Mouse (Mus musculus) cerebellum, postnatal 4 days (tissue): ENCODE data around the gene Dnah1.
A peak's percentile ranks its signal among the peaks of the same experiment; 100 is the strongest.

Experiments
- DNase-seq, 2 experiments: peaks; one replicate each; pipeline ENCODE4 v3.0.0; 2022; ENCODE audit warnings: low spot score in 2 of 2, mixed read lengths in 1 of 2

Gene Dnah1

GRCm38 (mm10) chr14:31317754-31318153 is 5.9 kb downstream of the Dnah1 start:
- no peak for DNase-seq

- no peak for DNase-seq
Measured at GRCm38 (mm10) chr14:31316613-31317012, 7.1 kb downstream of the Dnah1 start.

- no peak for DNase-seq
Measured at GRCm38 (mm10) chr14:31313192-31313591, 10.5 kb downstream of the Dnah1 start.

GRCm38 (mm10) chr14:31285728-31286127 is 38.0 kb downstream of the Dnah1 start:
- DNase-seq: no peak

GRCm38 (mm10) chr14:31272164-31272563 is 51.5 kb downstream of the Dnah1 start:
- peak; percentile 69 to 82 for DNase-seq

GRCm38 (mm10) chr14:31271121-31271520 is 52.6 kb downstream of the Dnah1 start:
- no peak for DNase-seq

GRCm38 (mm10) chr14:31269456-31270100 is 54.1 kb downstream of the Dnah1 start:
- peak in 1 of 2 experiments; percentile 42 for DNase-seq

- peak in 1 of 2 experiments; percentile 17 for DNase-seq
Measured at GRCm38 (mm10) chr14:31268301-31269001, 55.2 kb downstream of the Dnah1 start.

- no peak for DNase-seq
Measured at GRCm38 (mm10) chr14:31267649-31268048, 56.0 kb downstream of the Dnah1 start.

- no peak for DNase-seq
Measured at GRCm38 (mm10) chr14:31260932-31261331, 62.8 kb downstream of the Dnah1 start.

GRCm38 (mm10) chr14:31260374-31260773 is 63.3 kb downstream of the Dnah1 start:
- DNase-seq: no peak

GRCm38 (mm10) chr14:31258476-31259050 is 65.1 kb downstream of the Dnah1 start:
- DNase-seq: no peak

- DNase-seq: no peak
Measured at GRCm38 (mm10) chr14:31252091-31252490, 71.6 kb downstream of the Dnah1 start.

GRCm38 (mm10) chr14:31251626-31252025 is 72.1 kb downstream of the Dnah1 start:
- DNase-seq: no peak

- peak; percentile 99 for DNase-seq
Measured at GRCm38 (mm10) chr14:31251084-31251604, 72.6 kb downstream of the Dnah1 start, which contains the start of the genes Phf7 and Bap1. Phf7 (minus strand) TSS chr14:31251317. Bap1 (plus strand) TSS chr14:31251450.

GRCm38 (mm10) chr14:31250222-31251083 is 73.2 kb downstream of the Dnah1 start:
- DNase-seq: no peak

- no peak for DNase-seq
Measured at GRCm38 (mm10) chr14:31248396-31248795, 75.3 kb downstream of the Dnah1 start.

- DNase-seq: no peak
Measured at GRCm38 (mm10) chr14:31245946-31246345, 77.8 kb downstream of the Dnah1 start.

- DNase-seq: no peak
Measured at GRCm38 (mm10) chr14:31244777-31245176, 78.9 kb downstream of the Dnah1 start.

GRCm38 (mm10) chr14:31240528-31240927 is 83.2 kb downstream of the Dnah1 start:
- no peak for DNase-seq

- DNase-seq: no peak
Measured at GRCm38 (mm10) chr14:31237101-31237882, 86.4 kb downstream of the Dnah1 start.
